In the genomic region with DNA sequence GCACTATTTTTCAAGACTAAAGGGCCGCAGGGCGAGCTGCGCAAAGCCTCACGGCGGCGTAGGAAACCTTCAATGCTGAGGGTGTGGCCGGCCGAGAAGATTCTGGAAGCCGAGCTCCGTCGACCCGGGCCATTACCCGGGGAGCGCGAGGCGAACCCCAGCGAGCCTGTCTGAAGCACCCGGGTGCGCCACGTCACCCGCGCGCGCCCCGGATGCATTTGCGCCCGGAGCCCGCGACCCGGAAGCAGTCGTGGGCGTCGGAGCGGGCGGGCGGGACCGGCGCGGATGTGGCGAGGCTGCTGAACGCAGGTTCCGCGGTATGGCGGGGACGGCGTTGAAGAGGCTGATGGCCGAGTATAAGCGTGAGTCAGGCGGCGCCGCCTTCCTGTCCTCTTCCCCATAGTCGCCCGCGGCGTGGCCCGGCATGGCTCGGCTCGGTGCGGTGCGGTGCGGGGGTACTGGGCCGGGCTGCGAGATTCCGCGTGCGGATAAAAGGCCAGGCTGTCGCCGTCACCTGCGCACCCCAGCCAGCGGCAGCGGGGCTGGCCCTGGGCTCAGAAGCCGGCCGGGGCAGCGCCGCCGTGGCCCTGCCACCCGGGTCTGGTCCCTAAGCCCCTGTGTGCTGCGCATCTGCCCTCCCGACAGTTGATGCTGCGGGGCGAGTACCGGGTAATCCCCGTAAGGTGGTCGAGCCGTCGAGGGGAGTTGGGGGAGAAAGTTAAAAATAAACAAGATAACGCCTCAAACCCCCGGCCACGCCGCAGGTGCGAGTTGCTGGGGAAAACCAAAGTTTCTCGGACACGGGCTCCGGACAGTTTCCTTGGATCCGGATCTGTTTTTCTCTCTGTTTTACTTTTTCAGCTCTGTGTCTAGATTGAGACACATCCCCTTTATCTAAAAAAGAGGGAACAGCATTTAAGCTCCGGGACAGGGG, we compare ENCODE assay signal across 8 mouse cellular contexts. TPM values are rescaled to one million over a fixed set of nuclear protein-coding genes. Genes with fewer than 3 reads are reported as not detected.
DNase-seq lines count a peak whose midpoint lies in the region; ATAC-seq lines count a peak whose summit lies in the region.

A gene (plus strand): TSS at position 221 of the 934 bp plus-strand sequence.

- peak within 1 kb of the TSS; percentile 90 for H3K27ac ChIP-seq in hindbrain, embryonic 14.5 days

- peak within 1 kb of the TSS; percentile 68 for H3K4me2 ChIP-seq in hindbrain, embryonic 14.5 days (replicated peaks)

- H3K27me3 ChIP-seq in hindbrain, embryonic 14.5 days (ENCODE audit: control insufficient read depth, insufficient read depth, low read length): no peaks in the 10 kb centered on the region

- peak within 1 kb of the TSS; percentile 92 for H3K4me3 ChIP-seq in hindbrain, embryonic 14.5 days (replicated peaks; ENCODE audit: low read length)

- ATAC-seq in hindbrain, embryonic 14.5 days (ENCODE audit: low FRiP score): peak; percentile 92

- no peaks in the 10 kb centered on the region for H3K9me3 ChIP-seq in hindbrain, embryonic 14.5 days (ENCODE audit: control insufficient read depth, low read length)

- H3K9ac ChIP-seq in hindbrain, embryonic 14.5 days: peak within 1 kb of the TSS; percentile 92

- DNase-seq in WW6 (ENCODE audit: low read depth, low spot score): peak; percentile 76
- DNase-seq in cerebellum, postnatal 25 days: peak; percentile 96 to 98
- peak; percentile 89 to 92 for DNase-seq in frontal cortex, postnatal 36 days (ENCODE audit: low spot score in 2 of 2)
- DNase-seq in hindbrain, embryonic 14.5 days (ENCODE audit: low spot score): peak; percentile 96
- peak; percentile 91 to 95 for DNase-seq in left cerebral cortex, adult 18-20 months (ENCODE audit: low spot score in 2 of 2)
- peak; percentile 96 to 97 for DNase-seq in lung, postnatal 4 days
- DNase-seq in retina, postnatal 1 day: peak; percentile 95
- DNase-seq in thymus, postnatal 4 days: peak; percentile 98

- peaks cover 16% of the 10 kb centered on the region for H3K4me1 ChIP-seq in hindbrain, embryonic 14.5 days (replicated peaks; ENCODE audit: control insufficient read depth, insufficient read depth, low read length)

- H3K36me3 ChIP-seq in hindbrain, embryonic 14.5 days (replicated peaks; ENCODE audit: control insufficient read depth, insufficient read depth): peaks cover 27% of the 10 kb centered on the region

- under 1% methylated on average over 94 of the region's 96 CpGs for whole genome bisulfite sequencing in hindbrain, embryonic 14.5 days

RNA-seq across cellular contexts. Expression of the gene that starts here (rescaled TPM):
- polyA plus RNA-seq in hindbrain, embryonic 14.5 days (2014; fragmentation: Nextera tagmentation; extraction: Ambion mirVana): 54.1 and 54.7 TPM in 2 replicates
- total RNA-seq in left cerebral cortex, adult 18-20 months (2021): 10 to 100 TPM; 46.1 to 53.8 TPM

Comparison
In these comparisons a context has a peak if more than half of its experiments do, and no peak if none do; other contexts are left out.
1. Peak in every context shown above with its lines: DNase-seq, ATAC-seq, H3K4me3 ChIP-seq and H3K27ac ChIP-seq.